Mouse (Mus musculus): ENCODE results near the gene Smad6.

GRCm38 (mm10) chr9:63998026-63998425 is 23.8 kb downstream of the Smad6 start:
- no peak for TF ChIP-seq POLR2A (IDR thresholded peaks at IDR 0.05; ENCODE audit: control insufficient read depth, extremely low read depth, insufficient read depth, low read length, poor library complexity)
- no peak for TF ChIP-seq CTCF (IDR thresholded peaks at IDR 0.05; ENCODE audit: borderline replicate concordance, control insufficient read depth, extremely low read depth, insufficient read depth, low read length, poor library complexity)
